Mouse (Mus musculus): ENCODE results near the gene Bola3. TPM values are rescaled to one million over a fixed set of nuclear protein-coding genes. Genes with fewer than 3 reads are reported as not detected.

Bola3 gene
- 291 TPM for polyA plus RNA-seq (2014; fragmentation: Illumina TruSeq; extraction: RNeasy Lipid Tissue Mini Kit (QIAGEN cat#74804); ENCODE audit: low read depth, low replicate concordance)

GRCm38 (mm10) chr6:83348873-83349272 lies at the start of gene Bola3:
Gene Bola3, plus strand, starts transcription at chr6:83349147.

GRCm38 (mm10) chr6:83325525-83326393 lies 23.2 kb upstream of the Bola3 start, which contains the start of the genes Mthfd2 and Mob1a:
Gene Mthfd2, minus strand, starts transcription at chr6:83325908.
Gene Mob1a, plus strand, starts transcription at chr6:83326016.

Other genes starting within 250 kb of the Bola3 start
- 0.73 TPM for gene Ccdc142, start 247.5 kb upstream of the Bola3 start, polyA plus RNA-seq (2014; fragmentation: Illumina TruSeq; extraction: RNeasy Lipid Tissue Mini Kit (QIAGEN cat#74804); ENCODE audit: low read depth, low replicate concordance)
- 1.6 TPM for gene Gm42688, start 247.5 kb upstream of the Bola3 start, polyA plus RNA-seq (2014; fragmentation: Illumina TruSeq; extraction: RNeasy Lipid Tissue Mini Kit (QIAGEN cat#74804); ENCODE audit: low read depth, low replicate concordance)
- 134 TPM for gene Mrpl53, start 240.1 kb upstream of the Bola3 start, polyA plus RNA-seq (2014; fragmentation: Illumina TruSeq; extraction: RNeasy Lipid Tissue Mini Kit (QIAGEN cat#74804); ENCODE audit: low read depth, low replicate concordance)
- 11.1 TPM for gene Mogs, start 233.7 kb upstream of the Bola3 start, polyA plus RNA-seq (2014; fragmentation: Illumina TruSeq; extraction: RNeasy Lipid Tissue Mini Kit (QIAGEN cat#74804); ENCODE audit: low read depth, low replicate concordance)
- 77.2 TPM for gene Wbp1, start 227.6 kb upstream of the Bola3 start, polyA plus RNA-seq (2014; fragmentation: Illumina TruSeq; extraction: RNeasy Lipid Tissue Mini Kit (QIAGEN cat#74804); ENCODE audit: low read depth, low replicate concordance)
- 9.5 TPM for gene Ino80b, start 223.7 kb upstream of the Bola3 start, polyA plus RNA-seq (2014; fragmentation: Illumina TruSeq; extraction: RNeasy Lipid Tissue Mini Kit (QIAGEN cat#74804); ENCODE audit: low read depth, low replicate concordance)
- 10.5 TPM for gene Rtkn, start 213.7 kb upstream of the Bola3 start, polyA plus RNA-seq (2014; fragmentation: Illumina TruSeq; extraction: RNeasy Lipid Tissue Mini Kit (QIAGEN cat#74804); ENCODE audit: low read depth, low replicate concordance)
- gene Wdr54, start 192.8 kb upstream of the Bola3 start, polyA plus RNA-seq (2014; fragmentation: Illumina TruSeq; extraction: RNeasy Lipid Tissue Mini Kit (QIAGEN cat#74804); ENCODE audit: low read depth, low replicate concordance), result 1.9 TPM
- gene 1700003E16Rik, start 192.7 kb upstream of the Bola3 start, polyA plus RNA-seq (2014; fragmentation: Illumina TruSeq; extraction: RNeasy Lipid Tissue Mini Kit (QIAGEN cat#74804); ENCODE audit: low read depth, low replicate concordance), result not detected
- 81.2 TPM for gene Dctn1, start 183.2 kb upstream of the Bola3 start, polyA plus RNA-seq (2014; fragmentation: Illumina TruSeq; extraction: RNeasy Lipid Tissue Mini Kit (QIAGEN cat#74804); ENCODE audit: low read depth, low replicate concordance)
- gene Slc4a5, start 129.3 kb upstream of the Bola3 start, polyA plus RNA-seq (2014; fragmentation: Illumina TruSeq; extraction: RNeasy Lipid Tissue Mini Kit (QIAGEN cat#74804); ENCODE audit: low read depth, low replicate concordance), result not detected
- gene Mthfd2, start 23.2 kb upstream of the Bola3 start, polyA plus RNA-seq (2014; fragmentation: Illumina TruSeq; extraction: RNeasy Lipid Tissue Mini Kit (QIAGEN cat#74804); ENCODE audit: low read depth, low replicate concordance), result 2.9 TPM
- 25.4 TPM for gene Mob1a, start 23.1 kb upstream of the Bola3 start, polyA plus RNA-seq (2014; fragmentation: Illumina TruSeq; extraction: RNeasy Lipid Tissue Mini Kit (QIAGEN cat#74804); ENCODE audit: low read depth, low replicate concordance)
- gene Tet3, start 109.9 kb downstream of the Bola3 start, polyA plus RNA-seq (2014; fragmentation: Illumina TruSeq; extraction: RNeasy Lipid Tissue Mini Kit (QIAGEN cat#74804); ENCODE audit: low read depth, low replicate concordance), result 6.0 TPM
- gene Dguok, start 157.8 kb downstream of the Bola3 start, polyA plus RNA-seq (2014; fragmentation: Illumina TruSeq; extraction: RNeasy Lipid Tissue Mini Kit (QIAGEN cat#74804); ENCODE audit: low read depth, low replicate concordance), result 42.8 TPM
- 3.7 TPM for gene Actg2, start 187.1 kb downstream of the Bola3 start, polyA plus RNA-seq (2014; fragmentation: Illumina TruSeq; extraction: RNeasy Lipid Tissue Mini Kit (QIAGEN cat#74804); ENCODE audit: low read depth, low replicate concordance)
- 13.7 TPM for gene Stambp, start 223.6 kb downstream of the Bola3 start, polyA plus RNA-seq (2014; fragmentation: Illumina TruSeq; extraction: RNeasy Lipid Tissue Mini Kit (QIAGEN cat#74804); ENCODE audit: low read depth, low replicate concordance)

Data from heart, adult 10 weeks (tissue).